Mouse (Mus musculus): ENCODE results near the gene Hdac7. TPM values are rescaled to one million over a fixed set of nuclear protein-coding genes. Genes with fewer than 3 reads are reported as not detected.

Gene Hdac7
- polyA plus RNA-seq, 1 experiment from 2014 or later: 26.7 TPM

DNA sequence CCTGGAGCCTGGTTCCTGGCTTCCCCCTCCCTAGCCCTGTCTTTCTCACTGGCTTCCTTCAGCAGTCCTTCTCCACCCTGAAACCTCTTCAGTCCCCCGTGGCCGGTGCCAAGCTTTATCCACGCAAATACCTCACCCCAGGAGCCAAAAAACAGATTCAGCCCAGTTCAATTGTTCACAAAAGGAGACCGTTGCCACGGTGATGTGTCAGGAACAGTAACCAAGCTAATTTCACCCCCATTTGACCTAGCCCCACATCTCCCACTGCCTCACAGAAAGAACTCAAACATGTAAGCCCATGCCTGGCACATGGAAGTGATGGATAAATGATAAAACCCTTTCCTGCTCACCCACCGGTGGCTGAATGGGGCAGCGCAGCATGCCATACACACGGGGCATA is 78.1 kb downstream of the Hdac7 start:
- H3K27me3 ChIP-seq: peaks cover 66% of the 10 kb centered on the region
- H3K4me1 ChIP-seq: peaks cover 41% of the 10 kb centered on the region
- H3K4me2 ChIP-seq (replicated peaks): peak overlapping the region; percentile 68
- H3K4me3 ChIP-seq: peak overlapping the region; percentile 34
- H3K36me3 ChIP-seq: no peaks in the 10 kb centered on the region
- 11% methylated on average over 8 of the region's 8 CpGs for WGBS
- ATAC-seq (ENCODE audit: low FRiP score): 0 out of 2 replicates have a peak, but pooled peaks have one; percentile 17
- H3K27ac ChIP-seq: no peak overlapping the region; the same call in 1 of the 2 replicates
- H3K9ac ChIP-seq: 0 out of 2 replicates have a peak overlapping the region, but pooled peaks have one; percentile 13
- H3K9me3 ChIP-seq (replicated peaks): no peaks in the 10 kb centered on the region

DNA sequence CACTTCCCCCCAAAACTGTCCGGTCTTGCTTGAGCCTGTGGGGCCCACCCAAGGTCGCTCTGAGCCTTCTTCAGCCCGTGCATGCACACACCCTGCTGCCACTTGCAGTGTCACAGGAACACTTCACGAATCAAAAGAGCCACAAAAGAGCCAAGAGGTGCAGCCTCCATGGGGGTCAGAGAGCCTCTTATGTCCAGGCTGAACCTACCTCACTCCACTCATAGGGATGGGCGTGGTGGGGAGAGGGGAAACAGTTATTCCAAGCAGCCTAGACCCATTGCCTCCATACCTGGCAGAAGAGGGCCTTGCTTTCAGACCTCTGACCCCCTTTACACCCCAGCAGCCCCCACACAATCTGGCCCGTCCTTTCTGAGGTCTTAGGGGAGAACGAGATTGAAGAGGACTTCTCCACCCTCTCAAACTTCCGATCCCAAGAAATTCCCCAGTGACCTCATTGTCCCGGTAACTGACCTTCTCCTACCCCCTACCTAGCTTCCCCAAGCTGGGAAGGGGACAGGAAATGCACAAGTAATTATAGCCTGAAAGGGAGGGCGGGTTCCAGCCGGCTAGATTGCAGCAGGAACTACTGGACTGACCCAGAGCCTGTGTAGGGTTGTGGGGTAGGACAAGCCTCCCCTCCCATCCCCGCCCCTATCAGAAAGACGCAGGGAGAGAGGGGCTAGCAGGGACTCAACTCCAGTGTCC is 79.1 kb downstream of the Hdac7 start:
- Histone ChIP-seq H3K4me2 (replicated peaks) (peak overlapping the region; percentile 68), H3K27me3 (peaks cover 63% of the 10 kb centered on the region), H3K9ac (no peak overlapping the region), H3K4me1 (peaks cover 41% of the 10 kb centered on the region), H3K36me3 (no peaks in the 10 kb centered on the region), H3K9me3 (replicated peaks) (no peaks in the 10 kb centered on the region), H3K27ac (no peak overlapping the region), H3K4me3 (no peak overlapping the region)
- no peak for ATAC-seq (ENCODE audit: low FRiP score)
- 30% methylated on average over 13 of the region's 13 CpGs for WGBS

DNA sequence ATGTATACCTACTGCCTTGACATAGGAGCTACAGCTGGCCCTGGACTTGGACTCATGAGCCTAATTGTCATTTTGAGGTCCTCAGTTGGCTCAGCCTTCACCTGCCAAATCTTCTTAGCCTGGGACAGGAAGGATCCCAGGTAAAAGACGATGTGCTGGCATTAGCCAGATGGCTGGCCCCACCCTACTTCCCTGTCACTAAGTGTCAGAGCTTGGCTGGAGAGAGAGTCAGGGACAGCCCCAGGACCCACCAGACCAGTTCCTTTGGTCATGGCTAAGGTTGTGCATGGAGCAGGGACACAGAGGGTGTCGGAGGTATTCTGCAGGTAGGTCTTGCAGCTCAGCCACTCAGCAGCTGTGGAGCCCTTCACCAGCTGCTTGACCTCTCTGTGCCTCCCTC is 79.8 kb downstream of the Hdac7 start:
- H3K4me1 ChIP-seq: peaks cover 41% of the 10 kb centered on the region
- no peak overlapping the region for H3K27ac ChIP-seq
- no peaks in the 10 kb centered on the region for H3K9me3 ChIP-seq (replicated peaks)
- H3K27me3 ChIP-seq: peaks cover 56% of the 10 kb centered on the region
- H3K9ac ChIP-seq: no peak overlapping the region
- ATAC-seq (ENCODE audit: low FRiP score): no peak
- WGBS: 93% methylated on average over 2 of the region's 2 CpGs
- no peak overlapping the region for H3K4me3 ChIP-seq
- no peaks in the 10 kb centered on the region for H3K36me3 ChIP-seq
- H3K4me2 ChIP-seq (replicated peaks): no peak overlapping the region

DNA sequence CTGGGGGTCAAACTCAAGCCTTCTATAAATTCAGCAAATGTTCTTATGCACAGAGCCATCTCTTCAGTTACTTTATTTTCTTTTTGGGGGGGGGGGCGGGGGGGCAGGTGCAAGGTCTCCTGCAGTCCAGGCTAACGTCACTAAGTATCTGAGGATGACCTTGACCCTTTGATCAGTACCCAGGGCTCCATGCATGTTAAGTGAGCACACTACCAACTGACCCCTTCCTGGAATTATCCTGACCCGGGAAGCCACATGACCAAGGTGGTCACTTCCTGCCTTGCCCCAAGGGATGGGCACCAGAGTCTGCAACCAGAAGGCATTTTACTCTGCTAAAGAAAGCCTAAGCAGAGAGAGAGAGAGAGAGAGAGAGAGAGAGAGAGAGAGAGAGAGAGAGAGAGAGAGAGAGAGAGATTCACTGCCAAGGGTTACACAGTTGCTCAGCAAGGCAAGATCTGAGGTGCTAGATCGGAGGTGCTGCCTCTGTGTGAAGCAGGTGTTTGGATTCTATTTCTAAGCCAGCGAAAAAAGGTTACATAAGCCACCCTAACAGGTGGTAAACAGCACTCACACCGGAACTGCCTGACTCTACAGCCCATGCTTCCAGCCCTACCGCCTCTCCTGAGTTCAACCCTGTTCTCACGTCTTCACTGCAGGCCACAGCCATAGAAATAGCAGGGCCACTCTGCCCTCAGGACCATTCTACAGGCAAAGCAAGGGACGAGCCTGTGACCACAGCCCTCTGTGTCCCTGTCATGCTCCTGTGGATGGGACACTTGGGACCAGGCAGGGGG is 80.8 kb downstream of the Hdac7 start:
- WGBS: 64% methylated on average over 9 of the region's 9 CpGs
- no peak overlapping the region for H3K9ac ChIP-seq

DNA sequence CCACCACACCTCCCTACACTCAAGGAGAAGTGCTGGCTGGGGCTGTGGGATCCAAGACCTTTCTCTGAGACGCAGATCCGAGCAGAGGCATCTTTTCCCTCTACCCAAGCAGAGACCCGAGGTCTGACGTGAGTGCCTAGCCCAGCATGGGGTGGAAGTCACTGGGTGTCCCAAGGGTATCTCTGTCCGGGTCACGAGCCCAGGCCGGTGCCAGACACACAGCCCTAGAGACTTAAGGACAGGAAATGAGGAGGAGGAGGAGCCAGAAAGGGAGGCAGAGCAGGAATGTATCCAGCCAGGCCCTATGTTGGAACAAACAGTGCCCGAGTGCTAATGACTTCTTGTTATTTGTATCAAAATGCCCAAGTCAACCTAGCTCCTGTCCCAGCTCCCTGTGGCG is 81.6 kb downstream of the Hdac7 start:
- H3K4me3 ChIP-seq: no peak overlapping the region
- 64% methylated on average over 9 of the region's 9 CpGs for WGBS
- H3K4me1 ChIP-seq: peaks cover 30% of the 10 kb centered on the region
- H3K9me3 ChIP-seq (replicated peaks): no peaks in the 10 kb centered on the region
- H3K27ac ChIP-seq: no peak overlapping the region
- H3K9ac ChIP-seq: no peak overlapping the region
- no peak for ATAC-seq (ENCODE audit: low FRiP score)
- no peaks in the 10 kb centered on the region for H3K36me3 ChIP-seq
- H3K27me3 ChIP-seq: peaks cover 41% of the 10 kb centered on the region
- no peak overlapping the region for H3K4me2 ChIP-seq (replicated peaks)

More for the DNA sequence above, 80.8 kb downstream of the Hdac7 start:
- Histone ChIP-seq H3K27me3 (peaks cover 46% of the 10 kb centered on the region), H3K9me3 (replicated peaks) (no peaks in the 10 kb centered on the region), H3K4me2 (replicated peaks) (no peak overlapping the region), H3K4me3 (no peak overlapping the region), H3K36me3 (no peaks in the 10 kb centered on the region), H3K27ac (no peak overlapping the region), H3K4me1 (peaks cover 38% of the 10 kb centered on the region)
- no peak for ATAC-seq (ENCODE audit: low FRiP score)

DNA sequence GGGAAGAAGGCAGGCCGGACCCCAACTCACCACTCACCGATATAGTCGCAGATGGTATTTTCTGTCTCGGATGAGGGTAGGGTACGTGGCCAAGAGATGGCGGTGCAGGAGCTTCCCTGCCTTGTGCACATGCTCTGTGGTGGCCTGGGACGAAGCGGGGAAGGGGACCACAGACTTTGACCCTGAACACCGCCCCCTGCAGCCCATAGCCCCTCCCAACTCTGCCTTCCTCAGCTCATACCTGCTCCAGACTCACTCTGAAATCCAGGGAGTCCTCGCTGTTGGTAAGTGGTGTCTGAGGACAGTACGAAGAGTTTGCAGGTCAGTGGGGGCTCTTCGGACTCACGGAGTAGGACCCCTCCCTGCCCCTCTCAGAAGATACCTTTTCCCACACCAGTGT is 82.9 kb downstream of the Hdac7 start:
- WGBS: 41% methylated on average over 13 of the region's 13 CpGs

DNA sequence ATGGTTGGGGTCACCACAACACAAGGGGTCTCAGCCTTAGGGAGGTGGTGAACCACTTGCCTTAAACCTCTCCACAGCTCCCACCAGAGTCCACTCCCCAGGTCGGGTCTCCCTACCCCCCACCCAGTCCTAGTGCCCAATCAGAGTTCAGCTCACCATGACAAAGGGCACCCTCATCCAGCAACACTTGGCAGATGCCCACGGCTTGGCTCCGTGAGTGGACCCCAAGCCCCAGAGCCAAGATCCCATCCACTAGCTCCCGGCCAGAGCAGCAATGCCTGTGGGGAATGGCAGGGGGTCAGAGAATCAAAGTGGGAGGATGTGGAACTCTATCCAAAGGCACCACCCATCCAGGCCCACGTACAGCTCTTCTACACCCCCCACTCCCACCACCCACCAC is 83.3 kb downstream of the Hdac7 start:
- no peak overlapping the region for H3K4me2 ChIP-seq (replicated peaks)
- no peaks in the 10 kb centered on the region; the same call in 1 of the 2 replicates for H3K36me3 ChIP-seq
- H3K9me3 ChIP-seq (replicated peaks): no peaks in the 10 kb centered on the region
- H3K27me3 ChIP-seq: peaks cover 23% of the 10 kb centered on the region
- peaks cover 13% of the 10 kb centered on the region for H3K4me1 ChIP-seq
- H3K4me3 ChIP-seq: no peak overlapping the region
- H3K27ac ChIP-seq: no peak overlapping the region
- no peak for ATAC-seq (ENCODE audit: low FRiP score)
- 70% methylated on average over 5 of the region's 5 CpGs for WGBS
- H3K9ac ChIP-seq: 0 out of 2 replicates have a peak overlapping the region, but pooled peaks have one; percentile 18

More for the DNA sequence above, 82.9 kb downstream of the Hdac7 start:
- Histone ChIP-seq H3K9me3 (replicated peaks) (no peaks in the 10 kb centered on the region), H3K9ac (no peak overlapping the region), H3K4me1 (peaks cover 18% of the 10 kb centered on the region), H3K4me3 (no peak overlapping the region), H3K4me2 (replicated peaks) (no peak overlapping the region), H3K36me3 (no peaks in the 10 kb centered on the region; the same call in 1 of the 2 replicates), H3K27me3 (peaks cover 28% of the 10 kb centered on the region), H3K27ac (no peak overlapping the region)
- no peak for ATAC-seq (ENCODE audit: low FRiP score)

DNA sequence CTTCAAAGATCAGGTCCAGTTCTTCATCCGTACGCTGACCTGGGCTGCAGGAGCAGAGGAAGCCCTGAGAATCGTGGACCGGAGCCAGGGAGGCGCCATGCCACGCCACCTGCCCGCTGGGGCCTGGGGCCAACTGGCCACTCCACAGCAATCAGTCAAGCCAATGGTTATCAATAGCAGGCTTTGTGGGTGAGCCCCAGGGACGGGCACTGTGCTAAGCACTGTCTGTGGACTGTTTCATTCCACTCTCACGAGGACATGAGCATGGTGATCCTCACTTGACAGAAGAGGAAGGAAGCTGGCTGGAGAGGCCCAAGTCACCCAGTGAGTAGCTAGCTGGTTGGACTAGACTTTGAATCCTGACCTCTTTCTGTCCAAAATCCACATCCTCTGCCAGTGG is 84.3 kb downstream of the Hdac7 start:
- H3K4me3 ChIP-seq: no peak overlapping the region
- ATAC-seq (ENCODE audit: low FRiP score): no peak
- H3K27ac ChIP-seq: no peak overlapping the region
- H3K9me3 ChIP-seq (replicated peaks): no peaks in the 10 kb centered on the region
- H3K27me3 ChIP-seq: peaks cover 15% of the 10 kb centered on the region
- H3K4me1 ChIP-seq: peaks cover 13% of the 10 kb centered on the region
- no peaks in the 10 kb centered on the region; the same call in 1 of the 2 replicates for H3K36me3 ChIP-seq
- 88% methylated on average over 9 of the region's 9 CpGs for WGBS
- no peak overlapping the region for H3K4me2 ChIP-seq (replicated peaks)
- no peak overlapping the region for H3K9ac ChIP-seq

DNA sequence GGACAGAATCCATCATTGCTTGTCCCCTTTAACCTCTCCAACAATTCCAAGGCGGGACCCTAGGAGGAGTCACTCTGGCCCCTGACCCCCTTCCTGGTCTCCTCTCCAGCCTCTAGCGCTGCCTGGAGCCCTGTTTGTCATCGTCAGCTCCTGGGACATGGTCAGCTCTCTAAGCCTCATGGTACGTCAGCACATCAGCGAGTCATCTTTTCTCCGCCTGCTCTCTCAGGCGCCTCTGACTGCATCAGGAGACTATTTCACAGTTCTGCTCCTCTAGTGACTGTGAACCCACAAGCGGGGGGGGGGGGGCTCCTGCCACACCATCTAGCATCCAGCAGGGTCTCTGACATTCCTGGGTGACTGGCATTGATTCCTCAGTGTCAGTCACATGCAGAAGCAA is 88.9 kb downstream of the Hdac7 start:
- 49% methylated on average over 8 of the region's 8 CpGs for WGBS
- H3K9ac ChIP-seq: peak overlapping the region; percentile 32; the same call in 1 of the 2 replicates

DNA sequence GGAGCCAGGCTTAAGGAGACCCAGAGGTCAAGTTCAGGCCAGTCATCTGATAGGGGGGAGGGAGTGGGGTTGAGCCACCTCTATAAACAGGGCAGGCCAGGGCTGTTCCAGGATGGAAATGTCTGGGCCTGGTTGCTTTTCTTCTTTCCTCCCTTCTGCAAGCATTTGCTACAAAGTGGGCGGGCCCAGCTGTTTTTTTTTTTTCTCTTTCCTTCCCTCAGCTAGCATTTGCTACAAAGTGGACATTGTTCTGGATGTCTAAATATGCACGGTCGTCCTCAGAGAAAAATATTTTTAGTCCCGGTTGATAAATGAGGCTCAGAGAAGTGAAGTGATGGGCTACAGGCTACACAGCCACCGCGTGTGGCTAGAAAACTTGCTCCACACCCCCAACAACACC is 89.8 kb downstream of the Hdac7 start:
- Histone ChIP-seq H3K9me3 (replicated peaks) (no peaks in the 10 kb centered on the region), H3K27ac (no peak overlapping the region), H3K36me3 (no peaks in the 10 kb centered on the region; the same call in 1 of the 2 replicates), H3K4me2 (replicated peaks) (no peak overlapping the region), H3K4me1 (peaks cover 37% of the 10 kb centered on the region), H3K4me3 (no peak overlapping the region), H3K27me3 (no peaks in the 10 kb centered on the region), H3K9ac (no peak overlapping the region; the same call in 1 of the 2 replicates)
- WGBS: 52% methylated on average over 6 of the region's 6 CpGs
- no peak for ATAC-seq (ENCODE audit: low FRiP score)

More for the DNA sequence above, 88.9 kb downstream of the Hdac7 start:
- H3K27me3 ChIP-seq: no peaks in the 10 kb centered on the region
- H3K27ac ChIP-seq: no peak overlapping the region
- H3K4me1 ChIP-seq: peaks cover 28% of the 10 kb centered on the region
- H3K4me2 ChIP-seq (replicated peaks): no peak overlapping the region
- no peak for ATAC-seq (ENCODE audit: low FRiP score)
- no peaks in the 10 kb centered on the region for H3K9me3 ChIP-seq (replicated peaks)
- H3K36me3 ChIP-seq: no peaks in the 10 kb centered on the region; the same call in 1 of the 2 replicates
- no peak overlapping the region for H3K4me3 ChIP-seq

DNA sequence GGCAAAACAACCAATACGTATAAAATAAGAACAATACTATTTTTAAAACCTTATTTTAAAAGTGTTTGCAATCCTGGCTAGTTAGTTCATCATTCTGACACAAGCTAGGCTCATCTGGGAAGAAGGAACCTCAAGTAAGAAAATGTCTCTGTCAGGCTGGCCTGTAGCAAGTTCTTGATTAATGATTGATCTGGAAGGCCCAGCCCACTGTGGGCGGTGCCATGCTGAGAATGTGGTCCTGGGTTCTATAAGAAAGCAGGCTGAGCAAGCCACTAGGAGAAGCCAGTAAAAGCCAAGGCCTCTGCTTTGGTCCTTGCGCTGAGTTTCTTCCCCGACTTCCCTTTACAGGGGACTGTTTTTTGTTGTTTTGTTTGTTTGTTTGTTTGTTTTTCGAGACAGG is 91.8 kb downstream of the Hdac7 start:
- H3K4me3 ChIP-seq: no peak overlapping the region
- no peak overlapping the region for H3K9ac ChIP-seq
- WGBS: 85% methylated on average over 5 of the region's 5 CpGs
- H3K27ac ChIP-seq: no peak overlapping the region
- H3K4me2 ChIP-seq (replicated peaks): no peak overlapping the region
- no peaks in the 10 kb centered on the region for H3K9me3 ChIP-seq (replicated peaks)
- H3K36me3 ChIP-seq: no peaks in the 10 kb centered on the region; the same call in 1 of the 2 replicates
- peaks cover 47% of the 10 kb centered on the region for H3K4me1 ChIP-seq
- H3K27me3 ChIP-seq: no peaks in the 10 kb centered on the region
- ATAC-seq (ENCODE audit: low FRiP score): no peak

DNA sequence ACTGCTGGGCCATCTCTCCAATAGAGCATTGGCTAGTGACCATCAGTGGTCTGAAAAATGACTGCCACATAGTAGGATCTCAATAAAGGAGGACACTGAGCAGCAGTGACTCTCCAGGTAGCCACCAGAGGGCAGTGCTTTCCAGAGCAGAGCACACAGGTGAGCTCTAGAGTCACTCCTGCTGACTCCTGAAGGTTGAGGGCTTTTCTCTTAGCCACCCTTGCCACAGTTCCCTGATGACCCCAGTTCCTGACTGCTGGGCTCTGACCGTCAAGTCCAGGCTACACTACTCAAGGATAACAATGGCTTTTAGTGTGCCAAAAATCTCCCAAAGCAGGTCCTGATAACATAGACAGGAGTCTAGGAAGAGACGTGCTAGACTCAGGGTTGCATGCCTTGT is 92.6 kb downstream of the Hdac7 start:
- Histone ChIP-seq H3K9ac (no peak overlapping the region), H3K27ac (no peak overlapping the region), H3K4me1 (peaks cover 47% of the 10 kb centered on the region), H3K27me3 (no peaks in the 10 kb centered on the region), H3K36me3 (no peaks in the 10 kb centered on the region), H3K4me2 (replicated peaks) (no peak overlapping the region), H3K9me3 (replicated peaks) (no peaks in the 10 kb centered on the region), H3K4me3 (no peak overlapping the region)
- no peak for ATAC-seq (ENCODE audit: low FRiP score)
- 81% methylated on average over 2 of the region's 2 CpGs for WGBS
